Mouse (Mus musculus): ENCODE measurements around the gene Fam155a.

The Fam155a gene

DNA sequence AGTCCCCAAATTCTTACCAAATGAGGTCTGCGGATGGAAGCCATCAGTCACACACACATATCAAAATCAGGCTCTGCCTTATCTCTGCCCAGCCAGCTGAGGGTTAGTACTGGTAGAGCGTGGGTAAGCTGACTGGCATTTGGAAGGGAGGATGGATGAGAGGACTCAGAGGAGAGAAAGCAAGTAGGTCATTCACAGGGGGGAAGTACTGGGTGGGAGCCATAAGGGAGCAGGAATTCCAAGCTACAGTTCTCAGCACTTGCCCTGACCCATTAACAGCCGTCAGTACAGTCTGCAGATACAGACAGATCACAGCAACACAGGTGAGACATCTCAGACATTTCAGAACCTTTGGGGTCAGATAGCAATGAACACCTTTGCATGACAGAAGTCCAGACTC, 300.8 kb downstream of the Fam155a start:
- no peak for DNase-seq

DNA sequence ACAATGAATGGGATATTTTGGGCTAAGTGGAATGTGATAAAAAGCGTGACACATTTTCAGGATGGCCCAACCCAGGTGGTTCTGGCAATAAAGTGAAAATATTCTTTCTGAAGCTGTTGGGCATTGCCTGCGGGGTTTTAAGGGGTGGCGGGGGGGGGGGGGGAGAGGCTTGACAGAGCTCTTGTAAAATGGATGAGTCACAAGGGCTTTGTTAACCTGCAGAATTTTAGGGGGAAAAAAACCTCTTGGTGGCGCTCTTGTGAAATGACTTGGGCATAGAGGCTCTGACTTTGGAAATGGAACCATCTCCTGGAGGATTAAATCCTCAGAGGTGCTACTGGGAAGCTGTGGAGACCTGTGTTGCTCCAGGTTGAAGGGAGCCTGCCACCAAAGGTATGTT, 309.9 kb downstream of the Fam155a start:
- DNase-seq, result no peak

- no peak for DNase-seq
These were observed 310.3 kb downstream of the Fam155a start for GRCm38 (mm10) chr8:9460707-9461106.

DNA sequence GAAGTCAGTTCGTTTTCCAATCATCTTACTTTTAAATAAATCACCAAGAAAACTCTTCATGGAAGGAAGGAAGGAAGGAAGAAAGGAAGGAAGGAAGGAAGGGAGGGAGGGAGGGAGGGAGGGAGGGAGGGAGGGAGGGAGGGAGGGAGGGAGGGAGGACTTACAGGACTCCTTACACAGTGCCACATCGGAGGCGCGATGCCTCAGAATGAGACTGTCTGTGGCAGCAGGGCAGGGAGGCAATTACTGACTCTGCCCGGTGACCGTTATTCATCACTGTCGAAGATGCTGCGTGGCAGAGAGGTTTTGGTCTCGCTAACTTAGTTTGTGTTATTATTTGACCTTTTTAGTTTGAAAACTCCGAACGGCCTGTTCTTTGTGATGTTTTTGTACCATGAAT, 312.3 kb downstream of the Fam155a start:
- DNase-seq, result no peak

GRCm38 (mm10) chr8:9455138-9455537, 315.8 kb downstream of the Fam155a start:
- no peak for DNase-seq

GRCm38 (mm10) chr8:9453742-9454141, 317.2 kb downstream of the Fam155a start:
- no peak for DNase-seq

DNA sequence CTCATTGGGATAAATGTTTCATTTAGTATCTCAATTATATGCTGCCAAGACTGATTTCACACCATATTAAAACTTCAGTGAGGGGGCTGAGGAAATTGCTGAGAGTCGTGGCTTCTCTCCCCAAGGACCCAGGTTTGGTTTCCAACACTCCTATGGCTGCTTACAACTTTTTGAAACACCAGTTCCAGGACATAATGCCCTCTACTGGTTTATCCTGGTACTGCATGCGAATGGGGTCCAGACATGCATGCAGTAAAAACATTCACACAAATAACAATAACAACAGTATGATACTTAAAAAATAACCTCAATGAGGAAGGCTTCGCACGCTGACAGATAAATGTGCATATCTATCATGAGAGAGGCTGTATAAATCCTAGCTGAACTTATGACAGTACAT, 319.4 kb downstream of the Fam155a start:
- DNase-seq, result no peak

DNA sequence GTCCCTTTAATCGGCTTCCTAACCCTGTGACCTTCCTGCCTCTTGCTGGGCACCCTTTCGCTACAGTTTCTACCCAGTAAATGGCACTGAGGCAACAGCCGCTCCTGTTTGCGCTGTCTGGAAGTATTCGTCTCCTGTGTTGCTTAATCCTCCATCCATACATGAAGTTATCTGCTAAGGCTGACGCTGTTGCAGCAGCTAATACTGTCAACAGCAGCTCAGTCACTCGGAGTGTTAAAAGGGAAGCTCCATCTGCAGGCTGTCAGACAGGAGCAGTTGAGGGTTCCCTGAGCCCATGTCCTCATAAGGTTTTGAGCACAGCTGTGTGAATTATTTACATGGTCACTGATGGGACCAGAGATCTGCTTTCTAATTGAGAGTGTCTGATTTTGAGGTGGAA, 322.3 kb downstream of the Fam155a start:
- no peak for DNase-seq

- DNase-seq, result no peak
These were observed 333.1 kb downstream of the Fam155a start for GRCm38 (mm10) chr8:9437822-9438221.

DNA sequence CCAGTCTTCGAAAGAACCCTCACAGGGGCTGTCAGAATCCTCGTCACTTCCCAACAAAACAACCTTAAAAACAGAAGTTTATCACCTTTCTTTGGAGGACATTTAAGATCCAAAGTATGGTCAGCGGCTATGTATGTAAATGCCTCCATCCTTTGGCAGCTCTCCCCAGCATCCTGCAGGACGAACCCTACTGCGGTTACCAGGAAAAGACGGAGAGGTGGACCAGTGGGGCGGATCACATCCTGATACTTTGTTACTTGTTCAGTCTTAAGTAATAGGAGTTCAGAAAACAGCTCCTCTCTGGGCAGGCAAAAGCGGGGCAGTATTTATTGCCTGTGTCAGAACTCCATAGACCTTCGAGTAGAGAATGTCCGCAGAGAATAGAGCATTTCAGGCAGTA, 335.5 kb downstream of the Fam155a start:
- DNase-seq, result no peak

GRCm38 (mm10) chr8:9432635-9433372, 338.2 kb downstream of the Fam155a start:
- DNase-seq, result peak; percentile 39

DNA sequence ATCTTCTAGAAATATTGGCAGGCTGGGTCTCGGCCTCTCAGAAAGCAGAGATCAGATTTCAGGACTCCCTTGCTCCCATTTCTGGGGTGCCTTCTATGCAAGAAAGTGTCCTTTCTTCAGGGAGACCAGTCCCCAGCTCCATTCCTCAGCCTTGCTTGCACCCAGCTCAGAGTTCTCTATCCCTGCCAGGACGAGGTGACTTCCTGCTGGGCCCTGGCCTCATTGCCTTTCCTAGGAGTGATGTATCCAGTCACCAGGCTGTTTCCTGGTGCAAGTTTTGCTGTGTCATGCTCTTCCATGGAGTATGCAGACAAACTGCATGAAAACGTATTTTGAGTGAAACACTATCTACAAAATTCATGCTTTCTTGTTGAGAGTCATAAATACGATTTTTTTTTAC, 342.1 kb downstream of the Fam155a start:
- no peak for DNase-seq

- DNase-seq, result no peak
These were observed 346.9 kb downstream of the Fam155a start for GRCm38 (mm10) chr8:9424069-9424468.

GRCm38 (mm10) chr8:9423590-9423989, 347.4 kb downstream of the Fam155a start:
- no peak for DNase-seq

- DNase-seq, result no peak
These were observed 347.8 kb downstream of the Fam155a start for GRCm38 (mm10) chr8:9423184-9423583.

DNA sequence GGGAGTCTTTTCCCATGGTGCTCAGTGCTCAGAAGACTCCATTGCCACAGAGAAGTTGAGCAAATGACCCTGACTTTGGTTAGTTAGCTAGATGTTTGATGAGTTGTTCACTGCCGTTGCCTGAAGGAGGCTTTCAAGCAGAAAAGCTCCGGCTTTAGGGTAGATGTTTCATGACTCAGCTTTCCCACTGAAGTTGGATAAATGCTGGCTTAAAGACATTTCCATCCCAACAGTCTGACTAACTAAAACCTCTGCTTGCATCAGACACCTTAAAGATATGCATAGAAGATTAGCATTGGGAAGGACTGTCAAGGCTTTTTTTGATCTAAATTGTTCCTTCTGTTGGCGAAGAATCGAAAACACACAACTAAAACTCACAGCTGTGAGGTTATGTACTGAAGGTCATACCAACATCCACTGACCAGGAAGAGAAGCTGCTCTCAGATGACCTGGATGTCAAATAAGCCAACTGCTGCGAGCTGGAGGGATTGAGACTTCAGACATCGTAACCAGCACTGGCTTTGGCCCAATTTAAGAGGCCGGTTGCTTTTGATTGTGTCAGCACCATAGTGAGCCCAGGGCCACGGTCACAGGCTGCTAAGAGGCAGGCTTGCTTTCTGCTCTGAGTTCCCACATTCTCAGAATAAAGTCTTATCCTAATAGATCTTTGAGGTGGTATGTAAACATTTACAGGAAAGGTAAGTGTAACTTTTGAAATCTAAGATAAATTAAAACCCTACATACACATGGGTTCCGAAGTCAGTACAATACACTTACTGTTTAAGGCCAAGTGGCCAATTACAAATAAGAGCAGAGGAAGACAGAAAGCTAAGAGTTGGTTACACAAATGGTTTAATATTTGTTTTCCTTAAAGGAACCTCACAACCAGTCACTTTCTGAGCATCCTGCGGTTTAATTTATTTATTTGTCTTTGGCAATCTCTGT, 351.8 kb downstream of the Fam155a start:
- no peak for DNase-seq

- no peak for DNase-seq
These were observed 354.8 kb downstream of the Fam155a start for GRCm38 (mm10) chr8:9416189-9416588.

DNA sequence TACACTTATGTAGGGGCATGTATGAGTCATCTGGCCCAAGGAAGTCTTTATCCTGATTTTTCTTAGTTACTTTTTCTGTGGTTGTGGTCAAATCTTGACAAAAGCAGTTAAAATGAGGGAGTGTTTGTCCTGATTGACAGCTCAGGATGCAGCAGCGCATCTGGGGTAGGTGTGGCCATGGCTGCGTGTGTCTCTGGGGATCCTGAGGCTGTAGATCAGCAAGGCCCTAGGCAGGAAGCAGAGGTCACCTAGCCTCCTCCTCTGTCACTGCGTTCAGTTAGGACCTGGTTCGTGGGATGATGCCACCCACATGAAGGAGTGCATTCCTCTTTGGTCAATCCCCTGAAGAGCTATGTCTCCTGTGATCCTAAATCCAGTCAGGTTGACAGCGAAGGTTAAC, 362.5 kb downstream of the Fam155a start:
- DNase-seq, result no peak

DNA sequence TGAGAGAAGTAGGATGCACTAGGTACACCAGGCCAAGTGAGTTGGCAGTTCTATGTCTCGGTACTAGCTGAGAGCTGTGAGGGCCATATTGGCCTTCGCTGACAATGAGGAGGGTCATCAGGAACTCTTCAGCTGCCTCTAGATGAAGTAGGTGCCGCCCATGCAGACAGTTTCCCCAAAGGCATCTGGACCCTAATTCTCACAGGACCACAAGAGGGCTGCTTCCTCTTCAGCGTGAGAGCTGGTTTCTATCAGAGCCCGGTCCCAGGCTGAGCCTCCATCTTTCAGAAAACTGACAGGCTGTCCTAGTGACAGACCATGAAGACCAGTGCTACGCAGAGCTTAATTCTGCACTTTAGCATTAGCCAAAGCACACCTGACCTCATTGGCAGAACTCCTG, 364.8 kb downstream of the Fam155a start:
- DNase-seq, result no peak

DNA sequence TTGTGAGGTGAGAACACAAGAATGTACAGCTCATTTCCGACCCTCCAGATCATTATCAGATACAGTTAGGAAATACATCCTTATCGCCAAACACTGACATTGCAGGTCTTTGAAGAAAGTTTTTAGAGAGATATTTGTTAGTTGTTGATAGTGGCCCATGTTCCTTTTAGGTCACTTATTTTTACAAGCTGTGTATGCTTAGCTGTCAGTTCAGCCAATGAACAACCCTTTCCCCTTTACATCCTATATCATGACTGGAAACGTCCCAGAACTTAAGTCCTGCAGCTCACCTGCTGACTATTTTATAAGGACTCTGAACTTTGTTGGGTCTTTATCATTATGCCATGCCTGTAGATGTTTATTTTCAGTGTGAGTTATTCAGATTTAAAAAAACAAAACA, 366.3 kb downstream of the Fam155a start:
- no peak for DNase-seq

DNA sequence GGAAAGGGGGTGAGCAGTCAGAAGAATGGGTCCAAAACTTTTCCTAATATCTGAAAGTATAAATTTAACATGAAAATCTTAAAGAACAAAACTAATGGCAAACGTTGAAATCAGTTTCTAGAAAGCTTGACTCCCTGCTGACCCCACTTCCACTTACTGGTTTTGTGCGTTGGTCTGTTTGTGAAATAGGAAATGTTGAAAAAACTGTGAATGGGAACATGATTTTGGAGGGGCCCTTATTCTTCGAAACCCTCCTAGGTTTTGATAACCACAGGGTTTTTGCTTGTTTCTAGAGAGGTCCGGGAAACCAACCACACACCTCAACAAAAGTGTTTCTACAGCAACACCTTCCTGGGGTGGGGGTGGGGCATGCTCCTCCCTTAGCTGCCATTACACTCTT, 368.6 kb downstream of the Fam155a start:
- DNase-seq, result no peak

DNA sequence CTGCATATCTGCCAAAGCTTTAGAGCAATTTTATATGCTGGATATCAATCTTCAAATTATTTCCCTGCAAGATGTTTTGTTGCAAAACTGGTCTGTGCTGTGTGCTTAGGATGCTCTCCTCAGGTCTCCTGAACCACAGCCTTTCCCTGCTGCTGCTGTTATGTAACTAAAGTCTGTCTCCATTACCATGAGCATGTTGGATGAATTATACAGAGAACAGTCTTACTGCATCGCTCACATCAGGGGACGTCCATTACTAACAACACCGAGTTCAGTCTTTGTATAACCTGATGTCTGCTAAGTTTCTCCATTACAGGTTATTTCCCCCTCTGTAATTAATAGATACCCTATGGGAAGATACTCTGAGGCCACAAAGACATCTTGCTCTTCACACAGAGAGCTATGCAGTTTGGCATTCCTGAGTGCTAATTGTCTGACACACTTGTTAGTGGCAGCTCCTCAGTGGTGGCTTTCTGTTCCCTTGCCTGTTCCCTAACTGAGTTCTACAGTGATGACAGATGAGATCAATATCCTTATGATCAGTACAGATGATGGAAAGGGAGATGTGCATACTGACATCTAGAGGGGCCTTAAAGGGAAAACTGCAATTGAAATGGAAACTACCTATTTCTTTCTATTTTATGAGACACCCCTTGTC, 372.2 kb downstream of the Fam155a start:
- no peak for DNase-seq

GRCm38 (mm10) chr8:9398040-9398439, 372.9 kb downstream of the Fam155a start:
- no peak for DNase-seq

- no peak for DNase-seq
These were observed 376.3 kb downstream of the Fam155a start for GRCm38 (mm10) chr8:9394670-9395069.
